Mouse (Mus musculus): ENCODE measurements around the gene Haus7. TPM values are rescaled to one million over a fixed set of nuclear protein-coding genes. Genes with fewer than 3 reads are reported as not detected.
"Not testable (repeated sequence)": the region's sequence is repeated elsewhere in the genome, so short reads cannot be mapped to it uniquely, and the experiment has no call there.

The Haus7 gene
- polyA plus RNA-seq, 1 experiment from 2014 or later, result 48.2 TPM

- 66% methylated on average over 2 of the region's 2 CpGs for WGBS
- Histone ChIP-seq H3K4me1 (ENCODE audit: control insufficient read depth, insufficient read depth, low read length) (no peaks in the 10 kb centered on the region), H3K9me3 (ENCODE audit: control insufficient read depth, low read length) (no peaks in the 10 kb centered on the region), H3K4me3 (ENCODE audit: low read depth, low read length) (no peak overlapping the region), H3K27ac (replicated peaks; ENCODE audit: low read depth, low read length) (no peak overlapping the region), H3K36me3 (ENCODE audit: control insufficient read depth, insufficient read depth, low read length) (peaks cover 8% of the 10 kb centered on the region; the same call in 1 of the 2 replicates), H3K9ac (ENCODE audit: low read depth, low read length) (no peak overlapping the region), H3K27me3 (replicated peaks; ENCODE audit: control insufficient read depth, insufficient read depth, low read length) (no peaks in the 10 kb centered on the region), H3K4me2 (ENCODE audit: low read depth, low read length) (no peak overlapping the region)
- no peak for DNase-seq (ENCODE audit: low spot score)
- no peak for ATAC-seq (ENCODE audit: low read depth)
These were observed 17.4 kb downstream of the Haus7 start for GRCm38 (mm10) chrX:73441428-73441827.

DNA sequence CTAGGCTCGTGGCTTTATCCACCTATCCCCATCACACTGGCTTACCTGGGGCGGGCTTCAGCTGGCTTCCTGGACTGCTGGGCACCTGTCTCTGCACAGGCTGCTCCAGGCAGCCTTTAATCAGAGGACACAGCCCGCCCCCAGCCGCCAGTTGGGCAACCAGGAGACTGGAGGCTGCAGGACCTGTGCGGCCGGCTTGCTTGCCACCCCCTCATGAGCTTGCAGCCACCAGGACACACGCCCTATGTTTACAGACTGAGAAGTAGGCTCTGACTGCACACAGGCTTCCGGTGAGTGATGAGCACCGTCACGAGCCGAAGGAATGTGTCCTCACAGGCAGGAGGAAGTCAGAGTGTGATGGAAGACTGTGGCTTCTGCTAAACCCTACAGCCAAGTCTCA is 23.6 kb downstream of the Haus7 start, which contains the start of gene Trex2:
Trex2 (minus strand) TSS at position 93 of the 400 bp plus-strand sequence.
- DNase-seq (ENCODE audit: low spot score) (no peak), ATAC-seq (ENCODE audit: low read depth) (no peak)
- Histone ChIP-seq H3K27me3 (replicated peaks; ENCODE audit: control insufficient read depth, insufficient read depth, low read length) (no peaks in the 10 kb centered on the region), H3K9ac (ENCODE audit: low read depth, low read length) (no peak within 1 kb of the TSS), H3K27ac (replicated peaks; ENCODE audit: low read depth, low read length) (no peak within 1 kb of the TSS), H3K36me3 (ENCODE audit: control insufficient read depth, insufficient read depth, low read length) (peaks cover 7% of the 10 kb centered on the region; the same call in 1 of the 2 replicates), H3K4me2 (ENCODE audit: low read depth, low read length) (no peak within 1 kb of the TSS), H3K4me3 (ENCODE audit: low read depth, low read length) (no peak within 1 kb of the TSS), H3K9me3 (ENCODE audit: control insufficient read depth, low read length) (no peaks in the 10 kb centered on the region), H3K4me1 (ENCODE audit: control insufficient read depth, insufficient read depth, low read length) (no peaks in the 10 kb centered on the region)
- 71% methylated on average over 11 of the region's 11 CpGs for WGBS

DNA sequence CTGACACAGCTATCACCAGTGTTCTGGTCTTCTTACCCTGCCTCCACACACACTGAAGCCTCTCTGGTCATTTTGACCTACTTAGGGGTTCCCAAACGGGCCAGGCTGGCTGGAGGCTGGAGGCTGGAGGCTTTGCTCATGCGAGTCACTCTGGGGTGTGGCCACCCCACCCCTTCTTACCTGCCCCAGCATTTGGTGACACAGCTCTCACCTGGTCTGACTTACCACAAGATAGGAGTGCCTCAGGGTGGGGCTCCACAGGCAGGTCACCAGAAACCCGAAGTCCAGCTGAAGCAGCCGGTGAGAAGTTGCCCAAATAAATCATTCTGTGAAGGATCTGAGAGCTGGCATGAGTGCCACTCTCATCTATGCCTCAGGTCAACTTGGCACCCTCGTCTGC is 26.0 kb downstream of the Haus7 start:
- H3K4me3 ChIP-seq (ENCODE audit: low read depth, low read length), result no peak overlapping the region
- H3K27me3 ChIP-seq (replicated peaks; ENCODE audit: control insufficient read depth, insufficient read depth, low read length), result no peaks in the 10 kb centered on the region
- 71% methylated on average over 5 of the region's 5 CpGs for WGBS
- H3K4me2 ChIP-seq (ENCODE audit: low read depth, low read length), result no peak overlapping the region
- no peak for ATAC-seq (ENCODE audit: low read depth)
- H3K9ac ChIP-seq (ENCODE audit: low read depth, low read length), result no peak overlapping the region
- no peaks in the 10 kb centered on the region for H3K4me1 ChIP-seq (ENCODE audit: control insufficient read depth, insufficient read depth, low read length)
- H3K9me3 ChIP-seq (ENCODE audit: control insufficient read depth, low read length), result no peaks in the 10 kb centered on the region
- no peak overlapping the region for H3K27ac ChIP-seq (replicated peaks; ENCODE audit: low read depth, low read length)
- no peak for DNase-seq (ENCODE audit: low spot score)
- H3K36me3 ChIP-seq (ENCODE audit: control insufficient read depth, insufficient read depth, low read length), result peaks cover 7% of the 10 kb centered on the region; the same call in 1 of the 2 replicates

GRCm38 (mm10) chrX:73430036-73430435 is 28.8 kb downstream of the Haus7 start:
- Histone ChIP-seq H3K27ac (replicated peaks; ENCODE audit: low read depth, low read length) (no peak overlapping the region), H3K4me2 (ENCODE audit: low read depth, low read length) (no peak overlapping the region), H3K9me3 (ENCODE audit: control insufficient read depth, low read length) (no peaks in the 10 kb centered on the region), H3K4me3 (ENCODE audit: low read depth, low read length) (no peak overlapping the region), H3K4me1 (ENCODE audit: control insufficient read depth, insufficient read depth, low read length) (no peaks in the 10 kb centered on the region), H3K36me3 (ENCODE audit: control insufficient read depth, insufficient read depth, low read length) (no peaks in the 10 kb centered on the region), H3K27me3 (replicated peaks; ENCODE audit: control insufficient read depth, insufficient read depth, low read length) (no peaks in the 10 kb centered on the region), H3K9ac (ENCODE audit: low read depth, low read length) (no peak overlapping the region)
- ATAC-seq (ENCODE audit: low read depth) (no peak), DNase-seq (ENCODE audit: low spot score) (peak; percentile 24)
- 70% methylated on average over 2 of the region's 2 CpGs for WGBS

GRCm38 (mm10) chrX:73412767-73413166 is 46.1 kb downstream of the Haus7 start:
- no peak overlapping the region for H3K4me2 ChIP-seq (ENCODE audit: low read depth, low read length)
- peaks cover 4% of the 10 kb centered on the region; the same call in 1 of the 2 replicates for H3K9me3 ChIP-seq (ENCODE audit: control insufficient read depth, low read length)
- no peak overlapping the region for H3K4me3 ChIP-seq (ENCODE audit: low read depth, low read length)
- ATAC-seq (ENCODE audit: low read depth) (no peak), DNase-seq (ENCODE audit: low spot score) (no peak)
- H3K36me3 ChIP-seq (ENCODE audit: control insufficient read depth, insufficient read depth, low read length), result no peaks in the 10 kb centered on the region
- H3K27ac ChIP-seq (replicated peaks; ENCODE audit: low read depth, low read length), result no peak overlapping the region
- WGBS, result 24% methylated on average over 1 of the region's 1 CpGs
- H3K27me3 ChIP-seq (replicated peaks; ENCODE audit: control insufficient read depth, insufficient read depth, low read length), result no peaks in the 10 kb centered on the region
- H3K4me1 ChIP-seq (ENCODE audit: control insufficient read depth, insufficient read depth, low read length), result no peaks in the 10 kb centered on the region
- H3K9ac ChIP-seq (ENCODE audit: low read depth, low read length), result no peak overlapping the region

DNA sequence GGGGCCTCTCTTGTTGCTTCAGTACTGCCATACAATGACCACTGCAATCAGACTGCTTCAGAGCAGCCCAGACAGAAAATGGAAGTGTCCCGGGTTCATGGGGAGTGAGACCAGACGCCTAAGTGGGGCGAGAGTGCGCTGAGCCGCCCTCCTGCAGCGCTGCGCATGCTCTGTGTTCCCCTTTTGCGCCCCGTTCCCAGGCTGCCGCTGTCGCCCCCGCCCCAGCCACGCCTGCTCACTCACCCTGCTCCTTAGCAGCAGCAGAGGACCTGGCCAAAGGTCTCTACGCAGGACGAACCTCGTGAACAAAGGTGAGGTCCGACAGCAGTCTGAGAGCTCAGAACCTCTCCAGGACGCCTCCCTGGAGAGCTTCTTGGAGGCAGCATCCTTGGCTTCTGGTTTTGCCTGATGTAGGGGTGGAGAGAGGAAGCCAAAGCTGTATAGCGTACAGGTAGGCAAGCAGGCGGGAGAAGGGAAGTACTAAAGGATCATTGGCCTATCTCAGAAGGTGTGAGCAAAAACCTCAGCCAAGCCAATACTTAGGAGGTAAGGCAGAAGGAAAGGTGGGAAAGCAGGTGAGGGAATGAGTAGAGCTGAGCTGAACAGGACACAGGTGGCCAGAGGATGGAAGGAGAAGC is 47.8 kb downstream of the Haus7 start, which contains the start of gene Zfp92:
Zfp92 (plus strand) TSS at position 217 of the 638 bp plus-strand sequence.
- Histone ChIP-seq H3K9ac (ENCODE audit: low read depth, low read length) (peak within 1 kb of the TSS; percentile 43; the same call in 1 of the 2 replicates), H3K36me3 (ENCODE audit: control insufficient read depth, insufficient read depth, low read length) (no peaks in the 10 kb centered on the region), H3K27ac (replicated peaks; ENCODE audit: low read depth, low read length) (no peak within 1 kb of the TSS), H3K4me3 (ENCODE audit: low read depth, low read length) (peak within 1 kb of the TSS; percentile 30), H3K27me3 (replicated peaks; ENCODE audit: control insufficient read depth, insufficient read depth, low read length) (no peaks in the 10 kb centered on the region), H3K4me1 (ENCODE audit: control insufficient read depth, insufficient read depth, low read length) (no peaks in the 10 kb centered on the region), H3K9me3 (ENCODE audit: control insufficient read depth, low read length) (peaks cover 4% of the 10 kb centered on the region; the same call in 1 of the 2 replicates), H3K4me2 (ENCODE audit: low read depth, low read length) (peak within 1 kb of the TSS; percentile 51)
- no peak for ATAC-seq (ENCODE audit: low read depth)
- DNase-seq (ENCODE audit: low spot score), result no peak
- 32% methylated on average over 14 of the region's 20 CpGs for WGBS

DNA sequence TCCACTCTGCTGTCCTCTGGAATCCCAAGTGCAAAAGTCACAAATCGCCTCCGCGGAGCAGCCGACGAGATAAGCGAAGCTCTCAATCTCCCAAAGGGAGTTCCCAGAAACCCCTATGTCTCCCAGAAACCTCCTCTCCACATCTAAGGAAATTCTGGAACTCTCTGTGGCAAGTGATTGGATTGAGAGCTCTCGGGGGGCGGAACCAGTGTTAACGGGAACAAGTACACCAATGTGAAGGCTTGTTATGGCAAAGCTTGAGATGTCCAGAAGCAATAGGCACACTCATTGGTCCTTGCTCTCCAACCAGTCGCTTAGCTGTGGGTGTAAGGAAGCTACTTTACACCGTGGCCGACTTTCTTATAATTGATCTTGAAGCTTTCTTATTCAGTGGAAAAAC is 57.2 kb downstream of the Haus7 start:
- ATAC-seq (ENCODE audit: low read depth), result no peak
- Histone ChIP-seq H3K4me3 (ENCODE audit: low read depth, low read length) (no peak overlapping the region), H3K27me3 (replicated peaks; ENCODE audit: control insufficient read depth, insufficient read depth, low read length) (no peaks in the 10 kb centered on the region), H3K9me3 (ENCODE audit: control insufficient read depth, low read length) (no peaks in the 10 kb centered on the region), H3K36me3 (ENCODE audit: control insufficient read depth, insufficient read depth, low read length) (no peaks in the 10 kb centered on the region), H3K27ac (replicated peaks; ENCODE audit: low read depth, low read length) (no peak overlapping the region), H3K4me1 (ENCODE audit: control insufficient read depth, insufficient read depth, low read length) (no peaks in the 10 kb centered on the region), H3K9ac (ENCODE audit: low read depth, low read length) (no peak overlapping the region), H3K4me2 (ENCODE audit: low read depth, low read length) (no peak overlapping the region)
- WGBS, result 87% methylated on average over 12 of the region's 12 CpGs
- DNase-seq (ENCODE audit: low spot score), result no peak

DNA sequence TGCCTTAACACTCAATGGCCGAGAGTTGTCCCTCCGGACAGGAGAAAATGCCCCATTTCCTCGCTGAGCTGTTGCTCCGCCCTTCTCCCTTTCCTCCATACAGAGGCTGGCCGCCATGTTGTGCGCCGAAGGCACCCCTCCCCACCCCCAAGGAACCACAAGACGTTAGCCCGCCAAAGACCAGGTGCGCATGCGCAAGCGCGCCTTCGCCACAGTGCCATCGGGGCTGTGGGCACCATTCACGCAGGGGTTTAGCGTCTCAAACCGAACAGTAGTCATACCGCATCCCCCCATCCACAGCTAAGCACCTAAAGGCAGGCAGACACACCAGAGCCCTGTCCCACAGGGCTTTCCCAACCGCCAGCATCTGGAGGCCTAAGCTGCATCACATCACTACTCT is 57.9 kb downstream of the Haus7 start:
- DNase-seq (ENCODE audit: low spot score) (no peak), ATAC-seq (ENCODE audit: low read depth) (no peak)
- WGBS, result 89% methylated on average over 20 of the region's 20 CpGs
- no peak overlapping the region for H3K27ac ChIP-seq (replicated peaks; ENCODE audit: low read depth, low read length)
- no peaks in the 10 kb centered on the region for H3K9me3 ChIP-seq (ENCODE audit: control insufficient read depth, low read length)
- H3K9ac ChIP-seq (ENCODE audit: low read depth, low read length), result no peak overlapping the region
- H3K4me2 ChIP-seq (ENCODE audit: low read depth, low read length), result no peak overlapping the region
- H3K4me3 ChIP-seq (ENCODE audit: low read depth, low read length), result no peak overlapping the region
- no peaks in the 10 kb centered on the region for H3K4me1 ChIP-seq (ENCODE audit: control insufficient read depth, insufficient read depth, low read length)
- H3K27me3 ChIP-seq (replicated peaks; ENCODE audit: control insufficient read depth, insufficient read depth, low read length), result no peaks in the 10 kb centered on the region
- no peaks in the 10 kb centered on the region for H3K36me3 ChIP-seq (ENCODE audit: control insufficient read depth, insufficient read depth, low read length)

GRCm38 (mm10) chrX:73398636-73399035 is 60.2 kb downstream of the Haus7 start, which contains the start of gene Gm18336:
Gene Gm18336 (minus strand): TSS chrX:73398736.
- not testable (repeated sequence) for H3K27me3 ChIP-seq (replicated peaks; ENCODE audit: control insufficient read depth, insufficient read depth, low read length); H3K4me1 ChIP-seq (ENCODE audit: control insufficient read depth, insufficient read depth, low read length); H3K4me2 ChIP-seq (ENCODE audit: low read depth, low read length); H3K9ac ChIP-seq (ENCODE audit: low read depth, low read length); H3K9me3 ChIP-seq (ENCODE audit: control insufficient read depth, low read length); H3K36me3 ChIP-seq (ENCODE audit: control insufficient read depth, insufficient read depth, low read length); H3K27ac ChIP-seq (replicated peaks; ENCODE audit: low read depth, low read length); DNase-seq (ENCODE audit: low spot score); ATAC-seq (ENCODE audit: low read depth); H3K4me3 ChIP-seq (ENCODE audit: low read depth, low read length)
- WGBS, result 33% methylated on average over 1 of the region's 2 CpGs
